Mouse (Mus musculus) layer of hippocampus, postnatal 36 days (tissue): Measurements from ENCODE around the gene 2010315B03Rik. TPM values are rescaled to one million over a fixed set of nuclear protein-coding genes. Genes with fewer than 3 reads are reported as not detected.
A peak's percentile ranks its signal among the peaks of the same experiment; 100 is the strongest.
"Not testable (repeated sequence)": the region's sequence is repeated elsewhere in the genome, so short reads cannot be mapped to it uniquely, and the experiment has no call there.

Source experiments
- DNase-seq, 2 experiments: peaks; one replicate each; pipeline ENCODE4 v3.0.0; 2022
- total RNA-seq, 2 experiments: library from RNA; stranded (reverse); gene quantifications; 2 replicates each; pipeline ENCODE4 v1.2.3; 2021

2010315B03Rik gene
- 10 to 100 TPM; 18.3 to 19.9 TPM for total RNA-seq

DNA sequence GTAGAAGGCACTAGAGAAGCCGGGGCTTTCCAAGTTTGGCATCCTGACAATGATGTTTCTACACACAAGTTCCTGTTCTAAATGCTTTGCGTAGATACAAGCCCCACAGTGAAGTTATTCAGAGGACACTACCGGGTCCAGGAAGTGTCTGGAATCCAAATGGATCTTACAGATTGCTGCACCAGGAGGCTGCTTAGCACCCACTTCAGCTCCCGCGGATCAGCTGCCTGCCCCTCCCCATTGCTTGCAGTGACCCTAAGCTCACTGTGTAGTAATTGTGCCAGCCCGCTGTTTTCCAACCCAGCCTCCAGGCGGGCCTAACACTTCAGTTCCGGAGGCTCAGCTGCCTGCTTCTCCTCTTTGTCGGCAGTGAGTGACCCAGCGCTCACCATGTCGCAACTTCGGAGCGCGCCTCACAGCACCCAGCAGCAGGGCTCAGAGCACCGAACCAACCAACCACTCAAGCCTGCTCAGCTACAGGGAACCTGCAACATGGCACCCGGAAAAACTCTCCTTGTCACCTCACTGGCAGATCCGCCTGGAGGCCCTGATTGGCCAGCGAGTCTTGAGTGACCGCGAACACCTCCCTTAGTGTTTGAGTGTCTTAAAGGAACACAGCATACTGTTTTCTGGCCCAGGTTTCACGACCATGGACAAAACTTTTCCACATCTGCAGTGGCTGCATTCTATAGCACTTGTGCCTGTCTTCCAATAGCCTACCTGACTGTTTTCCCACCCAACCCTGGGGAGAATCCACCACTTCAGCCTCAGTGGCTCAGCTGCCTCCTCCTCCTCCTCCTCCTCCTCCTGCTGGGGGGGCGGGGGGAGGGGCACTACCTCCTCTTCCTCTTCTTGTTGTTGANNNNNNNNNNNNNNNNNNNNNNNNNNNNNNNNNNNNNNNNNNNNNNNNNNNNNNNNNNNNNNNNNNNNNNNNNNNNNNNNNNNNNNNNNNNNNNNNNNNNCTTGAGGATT is at the start of gene 2010315B03Rik:
2010315B03Rik (minus strand) TSS at position 526 of the 972 bp plus-strand sequence.
- peak; percentile 85 to 88 for DNase-seq

DNA sequence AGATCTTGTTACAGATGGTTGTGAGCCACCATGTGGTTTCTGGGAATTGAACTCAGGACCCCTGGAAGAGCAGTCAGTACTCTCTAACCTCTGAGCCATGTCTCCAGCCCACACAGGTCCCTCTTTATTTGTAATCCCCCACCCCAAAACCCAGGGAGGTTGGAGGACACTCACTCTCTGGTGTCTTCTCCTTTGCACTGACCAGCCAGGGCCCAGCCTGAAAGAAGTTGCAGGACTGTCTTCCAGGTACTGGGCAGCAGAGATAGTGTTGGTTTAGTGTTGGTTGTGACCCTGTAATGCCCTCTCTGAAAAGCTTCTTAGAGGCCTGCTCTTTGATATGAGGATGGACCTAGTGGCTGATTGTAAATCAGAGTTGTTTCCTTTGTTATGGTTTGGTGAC is 994 bp downstream of the 2010315B03Rik start:
- no peak for DNase-seq

DNA sequence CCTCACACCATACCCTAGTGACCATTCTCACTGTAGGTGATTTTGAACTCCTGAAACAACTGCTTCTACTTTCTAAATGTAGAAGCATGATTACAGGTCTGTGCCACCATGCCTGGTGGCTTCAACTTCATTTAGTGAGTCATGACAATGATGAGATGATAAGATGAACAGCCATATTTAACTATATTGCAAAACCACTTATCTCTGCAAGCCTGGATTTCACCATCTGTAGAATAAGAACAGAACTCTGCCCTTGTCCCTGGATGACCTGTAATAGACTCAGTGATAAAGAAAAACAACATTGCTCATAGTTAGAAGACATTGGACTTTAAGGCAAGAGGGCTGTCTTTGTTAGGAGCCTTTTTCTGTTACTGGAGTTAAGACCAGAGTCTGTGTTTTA is 24.2 kb downstream of the 2010315B03Rik start:
- no peak for DNase-seq

DNA sequence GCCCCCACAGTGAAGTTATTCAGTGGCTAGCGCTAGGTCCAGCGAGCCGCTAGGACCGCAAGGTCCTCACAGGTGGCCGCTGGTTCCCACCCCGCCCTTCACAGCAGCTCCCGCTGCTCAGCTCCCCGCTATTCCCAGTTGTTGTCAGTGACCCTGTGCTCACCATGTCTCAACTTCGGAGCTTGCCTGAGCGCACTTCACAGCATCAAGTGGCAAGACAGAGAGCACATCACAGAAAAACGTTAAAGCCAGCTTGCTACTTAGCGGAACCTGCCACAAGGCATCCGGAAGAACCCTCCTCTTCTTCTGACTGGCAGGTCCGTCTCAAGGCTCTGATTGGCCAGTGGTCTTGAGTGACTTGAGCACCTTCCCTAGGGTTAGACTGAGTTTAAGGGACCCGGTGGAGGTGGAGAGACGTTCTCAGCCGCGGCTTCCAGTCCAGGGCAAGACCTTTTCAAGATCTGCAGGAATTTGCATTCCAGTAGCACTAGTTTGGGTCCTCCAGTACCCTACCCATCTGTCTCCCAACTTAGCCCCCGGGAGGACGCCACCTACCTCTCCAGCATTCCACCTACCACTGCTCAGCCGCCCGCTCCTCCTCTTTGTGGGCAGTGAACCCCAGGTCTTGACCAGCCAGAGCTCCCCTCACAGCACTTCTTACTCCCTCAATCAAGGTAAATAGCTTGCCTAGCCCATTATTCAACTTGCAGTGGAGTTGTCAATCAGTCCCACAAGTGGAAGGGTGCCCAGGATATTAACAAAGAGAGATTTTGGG is 30.4 kb downstream of the 2010315B03Rik start:
- peak; percentile 83 to 86 for DNase-seq

GRCm38 (mm10) chr9:124281448-124281791 is 31.1 kb downstream of the 2010315B03Rik start:
- DNase-seq: no peak

DNA sequence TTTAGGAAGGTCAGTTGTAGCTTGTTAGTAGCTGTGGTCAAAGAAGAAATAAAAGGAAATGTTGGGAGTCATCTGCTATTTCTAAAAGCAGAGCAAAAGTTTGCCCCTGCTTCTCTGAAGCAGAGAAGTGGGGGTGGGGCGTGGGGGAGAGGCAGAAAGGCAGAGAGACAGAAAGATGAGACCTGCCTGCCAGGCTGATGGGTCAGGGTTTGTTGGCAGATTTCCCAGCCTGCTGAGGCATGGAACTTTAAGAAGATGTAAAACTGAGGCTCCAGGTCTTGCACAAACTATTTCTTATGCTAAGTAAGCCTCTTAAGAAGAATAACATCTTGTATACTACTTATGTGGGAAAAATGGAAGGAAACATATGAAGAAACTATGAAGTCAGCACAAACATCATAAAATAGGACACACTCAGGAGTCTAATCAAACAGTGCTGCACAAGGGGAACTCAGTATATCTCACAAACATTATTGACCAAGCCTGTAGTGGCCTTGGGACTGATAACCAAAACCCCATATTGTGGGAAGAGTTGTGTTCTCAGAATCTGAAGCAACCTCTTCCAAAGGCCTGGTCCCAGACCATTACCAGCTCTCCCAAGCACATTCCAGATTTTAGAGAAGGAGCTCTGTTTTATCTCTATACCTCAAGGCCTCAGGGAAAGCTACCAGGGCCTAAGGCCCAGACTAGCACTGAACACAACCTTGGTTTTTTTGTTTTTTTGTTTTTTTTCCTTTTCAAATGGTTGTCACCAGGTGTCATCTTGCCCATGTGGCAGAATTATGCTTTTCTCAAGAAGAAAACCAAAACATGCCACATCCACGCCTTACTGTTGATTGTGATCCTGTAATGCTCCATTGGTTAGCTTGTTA is 31.7 kb downstream of the 2010315B03Rik start:
- no peak for DNase-seq

- no peak for DNase-seq
Measured at GRCm38 (mm10) chr9:124279300-124279699, 33.2 kb downstream of the 2010315B03Rik start.

- no peak for DNase-seq
Measured at GRCm38 (mm10) chr9:124275064-124275463, 37.4 kb downstream of the 2010315B03Rik start.

DNA sequence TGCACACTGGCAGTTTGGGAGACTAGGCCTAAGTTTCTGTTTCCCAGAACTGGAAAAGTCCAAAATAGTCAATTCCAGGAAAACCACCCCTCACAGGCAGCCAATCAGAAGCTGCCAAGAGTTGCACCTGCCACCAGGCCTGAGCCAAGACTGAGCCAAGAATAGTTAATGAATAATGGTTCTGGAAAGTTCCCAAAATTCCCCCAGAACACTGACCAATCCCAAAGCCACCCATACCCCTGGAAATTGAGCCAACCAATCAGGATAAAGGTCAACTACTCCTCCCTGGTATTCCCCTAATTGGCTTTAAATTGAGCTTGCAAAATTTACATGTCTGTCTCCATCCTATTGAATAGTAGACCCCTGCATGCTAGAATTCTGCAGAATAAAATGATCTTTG is 39.3 kb downstream of the 2010315B03Rik start:
- DNase-seq: no peak

- DNase-seq: no peak
Measured at GRCm38 (mm10) chr9:124267929-124268328, 44.6 kb downstream of the 2010315B03Rik start.

GRCm38 (mm10) chr9:124267493-124267892 is 45.0 kb downstream of the 2010315B03Rik start:
- no peak for DNase-seq

DNA sequence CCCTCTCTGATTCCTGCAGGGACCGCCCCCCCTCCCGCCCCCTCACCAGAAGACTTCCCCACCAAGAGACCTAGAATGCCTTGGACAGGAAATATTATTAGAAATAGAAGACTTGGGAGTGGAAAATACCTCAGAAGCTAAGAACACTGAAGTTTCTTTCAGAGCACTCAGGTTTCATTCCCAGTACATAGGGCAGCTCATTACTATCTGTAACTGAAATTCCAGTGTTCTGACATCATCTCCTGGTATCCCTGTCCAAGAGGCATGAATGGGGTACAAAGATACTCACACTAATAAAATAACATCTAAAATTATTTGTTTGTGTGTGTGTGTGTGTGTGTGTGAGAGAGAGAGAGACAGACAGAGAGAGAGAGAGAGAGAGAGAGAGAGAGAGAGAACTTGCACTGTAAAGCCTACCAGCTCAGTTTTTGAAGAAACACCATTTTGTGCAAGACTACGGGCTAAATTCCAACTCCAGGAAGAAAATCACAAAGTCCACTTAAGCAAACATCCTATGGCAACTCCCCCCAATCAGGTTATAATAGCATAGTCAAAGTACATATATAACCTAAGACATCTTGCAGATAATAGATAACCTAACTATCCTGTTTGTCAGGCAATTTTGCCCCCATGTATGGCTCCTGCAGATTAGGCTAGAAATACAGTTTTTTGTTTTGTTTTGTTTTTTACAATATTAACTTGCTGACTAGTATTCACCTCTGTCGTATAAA is 49.3 kb downstream of the 2010315B03Rik start:
- DNase-seq: no peak

DNA sequence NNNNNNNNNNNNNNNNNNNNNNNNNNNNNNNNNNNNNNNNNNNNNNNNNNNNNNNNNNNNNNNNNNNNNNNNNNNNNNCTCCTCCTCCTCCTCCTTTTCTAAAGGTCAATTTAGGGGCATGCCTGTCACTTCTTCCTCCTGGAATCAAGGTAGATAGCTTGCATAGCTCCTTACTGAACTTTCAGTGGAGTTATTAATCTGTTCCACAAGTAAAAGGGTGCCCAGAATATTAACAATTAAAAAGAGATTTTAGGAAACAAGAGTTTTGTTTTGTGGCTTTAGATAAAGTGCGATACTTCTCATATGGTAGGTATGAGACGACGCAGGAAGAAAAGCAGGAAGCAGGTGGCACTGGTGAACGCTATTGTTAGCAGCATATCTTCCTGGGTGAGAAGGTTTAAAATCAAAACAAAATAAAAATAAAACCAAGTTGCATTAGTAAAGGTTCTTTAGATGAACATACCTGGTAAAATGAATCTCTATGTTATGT is 54.4 kb downstream of the 2010315B03Rik start:
- DNase-seq: no peak

- DNase-seq: no peak
Measured at GRCm38 (mm10) chr9:124257200-124258066, 55.1 kb downstream of the 2010315B03Rik start.

GRCm38 (mm10) chr9:124256271-124257199 is 56.0 kb downstream of the 2010315B03Rik start:
- DNase-seq: not testable (repeated sequence)

DNA sequence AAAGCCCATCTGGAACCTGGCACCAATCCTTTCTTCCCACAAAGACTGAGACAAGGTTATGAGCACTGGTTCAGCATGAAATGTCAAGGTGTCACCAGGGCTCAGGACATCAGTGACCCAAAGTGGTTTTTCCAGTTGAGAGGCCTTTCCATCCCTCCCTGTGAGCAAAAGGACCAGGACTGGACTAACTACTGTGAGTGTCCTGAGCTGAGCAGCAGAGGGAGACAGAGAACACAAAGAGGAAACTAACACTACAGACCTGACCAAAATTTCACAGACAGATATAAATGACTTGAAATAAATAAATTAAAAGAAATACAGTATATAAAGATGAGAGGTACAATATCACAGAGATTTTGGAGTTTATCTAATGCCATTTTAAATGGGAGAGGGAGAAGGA is 61.1 kb downstream of the 2010315B03Rik start:
- no peak for DNase-seq
